Mouse (Mus musculus) testis, postnatal 14 days (tissue): ENCODE results near the gene Taar3.

ENCODE experiments used
- DNase-seq: peaks from one replicate; pipeline ENCODE4 v3.0.0; 2021; ENCODE audit warnings: low spot score

Gene Taar3

GRCm38 (mm10) chr10:23949508-23950005, at the start of gene Taar3:
Taar3 (plus strand) TSS chr10:23949558.
- DNase-seq = no peak

DNA sequence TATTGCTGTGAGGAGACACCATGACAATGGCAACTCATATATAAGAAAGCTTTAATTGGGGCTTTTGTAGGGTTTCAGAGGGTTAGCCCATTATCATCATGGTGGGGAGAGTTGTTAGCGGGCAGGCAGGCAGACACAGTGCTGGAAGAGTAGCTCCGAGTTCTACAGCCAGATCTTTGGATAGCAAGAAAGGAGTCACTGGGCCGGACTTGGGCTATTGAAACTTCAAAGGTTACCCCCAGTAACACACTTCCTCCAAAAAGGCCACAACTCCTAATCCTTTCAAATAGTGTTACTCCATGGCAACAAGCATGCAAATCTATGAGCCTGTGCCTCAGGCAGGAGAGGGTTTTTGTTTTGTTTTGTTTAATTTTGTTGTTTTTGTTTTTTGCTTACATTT, 48.2 kb upstream of the Taar3 start:
- no peak for DNase-seq

DNA sequence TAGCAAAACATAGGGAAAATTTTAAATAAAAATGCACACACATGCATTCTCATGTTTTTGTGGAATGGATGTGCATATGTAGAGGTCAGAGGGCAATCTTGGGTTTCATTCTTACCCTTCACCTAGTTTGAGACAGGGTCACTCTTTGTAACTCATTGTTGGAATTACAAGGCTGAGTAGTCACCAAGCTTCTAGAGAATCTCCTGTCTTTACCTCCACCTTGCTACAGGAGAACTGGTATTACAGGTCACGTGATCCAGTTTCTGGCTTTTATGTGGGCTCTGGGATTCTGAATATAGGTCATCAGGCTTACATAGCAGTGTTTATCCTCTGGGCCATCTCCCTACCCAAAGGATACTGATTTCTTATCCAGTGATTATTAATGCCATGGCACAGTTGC, 43.7 kb upstream of the Taar3 start:
- no peak for DNase-seq

DNA sequence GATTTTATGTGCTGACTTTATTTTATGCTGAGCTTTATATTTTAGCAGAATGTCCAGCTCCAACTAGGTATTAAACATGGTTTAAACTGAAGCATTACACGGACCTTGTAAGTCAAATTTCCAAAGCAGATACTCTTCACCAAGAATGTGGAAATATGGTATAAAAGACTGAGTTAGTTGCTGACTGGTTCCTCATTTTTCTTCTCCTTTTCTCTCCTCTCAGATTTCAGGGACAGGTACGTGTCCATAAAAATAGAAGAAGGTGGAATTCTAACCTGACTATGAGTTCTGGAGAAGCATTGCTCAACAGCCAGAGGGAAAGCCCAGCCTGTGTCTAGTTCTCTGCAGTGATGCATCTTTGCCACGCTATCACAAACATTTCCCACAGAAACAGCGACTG, 29.3 kb upstream of the Taar3 start, which contains the start of gene Taar1:
TSS of gene Taar1 (plus strand) at position 301 of the 400 bp plus-strand sequence.
- DNase-seq = no peak

DNA sequence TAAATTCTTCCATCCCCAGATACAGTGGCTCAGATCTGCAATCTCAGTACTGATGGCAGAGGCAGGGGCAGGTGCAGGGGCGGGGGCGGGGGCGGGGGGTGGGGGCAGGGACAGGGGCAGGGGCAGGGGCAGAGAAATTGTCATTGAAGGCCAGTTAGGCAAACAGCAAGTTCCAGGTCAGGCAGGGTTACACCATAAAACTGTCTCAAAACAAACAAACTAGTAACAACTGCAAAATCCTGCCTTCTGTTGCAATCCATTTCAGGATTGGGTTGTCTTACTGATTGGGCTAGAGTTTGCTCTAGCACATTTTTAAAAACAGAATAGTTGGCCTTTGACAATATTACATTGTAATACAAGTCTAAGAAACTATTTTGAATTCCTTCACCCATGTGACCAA, 26.9 kb upstream of the Taar3 start:
- DNase-seq = no peak

- DNase-seq = no peak
Observed at GRCm38 (mm10) chr10:23923941-23924340, 25.4 kb upstream of the Taar3 start.

DNA sequence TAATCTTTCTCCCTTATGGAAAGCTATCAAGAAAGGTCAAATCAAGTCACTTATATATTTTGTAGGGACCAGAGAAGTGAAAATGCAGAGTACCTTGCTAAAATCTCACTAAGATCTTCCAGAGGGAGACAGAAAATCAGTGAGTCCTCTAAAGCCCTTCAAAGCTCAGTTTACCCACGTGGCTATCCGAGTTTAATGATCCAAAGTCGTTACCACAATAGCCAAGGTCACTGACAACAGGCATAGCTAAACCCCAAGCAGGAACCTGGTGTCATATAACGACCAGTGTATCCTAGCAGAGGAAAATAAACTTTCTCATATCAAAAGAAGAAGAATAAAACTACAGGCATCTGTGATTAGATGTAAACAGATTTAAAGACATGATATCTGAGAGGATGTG, 11.7 kb upstream of the Taar3 start:
- no peak for DNase-seq

- DNase-seq = no peak
Observed at GRCm38 (mm10) chr10:23938312-23938711, 11.0 kb upstream of the Taar3 start, which contains the start of gene Taar2. Taar2 (plus strand) TSS chr10:23938572.

GRCm38 (mm10) chr10:23942465-23942864, 6.9 kb upstream of the Taar3 start:
- peak; percentile 22 for DNase-seq

DNA sequence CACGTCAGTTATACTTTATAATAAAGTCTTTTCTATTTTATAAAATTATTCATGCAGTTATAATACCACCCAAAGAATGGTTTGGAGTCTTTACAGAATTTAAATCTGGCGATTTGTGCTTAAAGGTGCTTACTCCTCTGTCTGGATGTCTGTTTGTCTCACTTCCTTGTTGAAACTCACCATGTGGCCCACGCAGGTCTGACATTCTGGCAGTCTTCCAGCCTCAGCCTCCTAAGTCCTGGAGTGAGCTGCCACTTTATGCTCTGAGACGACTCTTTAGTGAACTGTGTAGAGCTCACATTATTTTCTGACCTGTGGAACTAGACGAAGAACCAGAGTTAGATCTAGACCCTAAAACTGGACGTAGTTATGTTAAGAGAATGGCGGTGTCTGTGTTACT, 1.3 kb upstream of the Taar3 start:
- DNase-seq = no peak

DNA sequence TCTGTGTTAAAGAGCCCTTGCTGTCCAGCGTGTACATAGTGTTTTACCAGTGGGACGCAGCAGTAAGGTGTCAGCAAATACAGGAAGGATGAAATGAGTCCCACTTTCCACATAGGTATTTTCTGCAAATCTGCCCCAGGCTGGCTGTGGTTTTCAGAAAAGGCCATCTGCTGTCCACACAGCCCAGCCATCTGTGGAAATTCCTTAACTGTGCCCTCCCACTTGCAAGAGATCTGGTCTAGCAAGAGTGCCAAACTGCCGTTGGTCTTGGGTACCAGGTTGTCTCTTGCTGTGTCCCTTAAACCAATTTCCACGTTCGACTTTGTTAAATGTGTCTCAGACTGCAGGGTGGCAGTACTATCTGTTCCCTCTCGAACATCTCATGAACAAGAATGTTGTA, 2.4 kb downstream of the Taar3 start:
- no peak for DNase-seq

DNA sequence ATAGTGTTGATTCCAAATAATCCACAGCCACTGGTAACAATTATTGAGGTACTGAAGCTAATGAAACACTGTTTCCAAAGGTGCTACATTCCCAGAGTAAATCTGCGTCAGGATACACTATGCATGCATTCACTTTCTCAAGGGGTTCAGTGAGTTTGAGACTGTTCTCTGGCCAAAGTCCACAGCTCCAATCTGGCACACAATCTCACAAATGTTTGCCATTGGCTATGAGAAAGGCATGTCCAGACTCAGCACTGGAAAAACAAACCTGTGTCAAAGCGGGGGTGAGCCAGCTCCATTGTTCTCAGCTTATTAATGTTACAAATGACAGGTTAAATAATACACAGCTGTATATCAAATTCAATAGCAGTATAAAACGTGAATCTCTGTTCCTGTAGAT, 9.7 kb downstream of the Taar3 start:
- no peak for DNase-seq

GRCm38 (mm10) chr10:23960444-23960915, 11.1 kb downstream of the Taar3 start, which contains the start of gene Taar4:
Taar4 (plus strand) TSS chr10:23960494.
- DNase-seq = no peak

- no peak for DNase-seq
Observed at GRCm38 (mm10) chr10:23963444-23963843, 14.1 kb downstream of the Taar3 start.

- DNase-seq = no peak
Observed at GRCm38 (mm10) chr10:23964921-23965610, 15.7 kb downstream of the Taar3 start.

- no peak for DNase-seq
Observed at GRCm38 (mm10) chr10:23970656-23971165, 21.4 kb downstream of the Taar3 start, which contains the start of gene Taar5. Taar5 (plus strand) TSS chr10:23970706.

- DNase-seq = no peak
Observed at GRCm38 (mm10) chr10:23971256-23971655, 21.9 kb downstream of the Taar3 start.

DNA sequence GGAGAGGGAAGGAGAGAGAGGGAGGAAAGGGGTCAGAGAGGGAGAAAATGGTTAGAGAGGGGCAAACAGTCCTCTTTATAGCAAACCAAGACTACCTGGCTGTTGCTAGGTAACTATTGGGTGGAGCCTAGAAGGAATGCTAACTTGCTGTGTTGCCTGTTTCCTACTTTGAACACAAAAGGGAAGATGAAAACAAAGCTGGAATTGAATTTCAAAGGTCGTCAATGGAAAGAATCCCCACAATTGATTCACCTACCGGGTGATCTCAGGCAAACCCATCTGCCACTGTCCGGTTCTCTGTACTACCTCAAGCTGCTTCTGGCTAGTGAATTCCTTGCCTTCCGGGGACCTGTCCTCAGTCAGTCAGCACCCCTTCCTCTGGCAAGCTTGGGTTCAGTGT, 28.6 kb downstream of the Taar3 start:
- DNase-seq = no peak

- DNase-seq = peak; percentile 58
Observed at GRCm38 (mm10) chr10:23978901-23979705, 29.7 kb downstream of the Taar3 start.

- no peak for DNase-seq
Observed at GRCm38 (mm10) chr10:23985546-23985945, 36.2 kb downstream of the Taar3 start, which contains the start of gene Taar6. Taar6 (minus strand) TSS chr10:23985646.

DNA sequence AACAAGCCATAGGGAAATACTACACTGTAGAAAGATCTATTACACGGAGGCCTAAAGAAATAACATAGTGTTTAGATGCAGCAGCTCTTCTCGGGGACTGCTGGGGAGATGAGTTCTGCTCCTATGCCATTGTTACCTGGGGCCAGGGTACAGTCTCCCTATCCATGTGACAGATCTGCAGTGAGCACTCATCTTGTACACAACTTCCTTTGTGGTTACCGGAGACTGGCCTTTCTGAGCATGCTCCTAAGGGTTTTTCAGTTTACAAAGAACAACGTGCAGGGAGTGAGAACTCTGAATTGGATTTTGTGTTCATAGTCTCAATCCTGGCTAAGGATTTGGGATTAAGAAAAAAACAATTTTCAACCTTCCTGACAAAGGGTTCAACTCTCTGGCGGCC, 37.1 kb downstream of the Taar3 start:
- no peak for DNase-seq

DNA sequence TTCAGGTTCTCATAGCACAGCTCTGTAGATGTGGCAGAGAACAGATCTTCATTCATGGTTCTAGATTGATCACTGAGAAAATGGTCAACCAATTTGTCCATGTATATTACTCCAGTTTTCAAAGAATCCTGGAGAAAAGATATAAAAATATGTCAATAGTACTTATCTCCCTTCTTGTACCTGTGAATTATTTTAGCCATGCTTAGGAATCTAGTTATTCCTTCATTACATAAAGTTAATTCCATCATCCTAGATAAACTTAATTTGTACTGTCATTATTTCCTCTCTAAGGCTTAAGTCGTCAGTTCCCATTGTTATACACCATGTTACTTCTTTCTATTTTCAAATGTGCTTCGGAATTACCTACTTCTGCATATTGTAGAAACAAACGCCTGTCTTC, 44.0 kb downstream of the Taar3 start, which contains the start of gene Taar7a:
TSS of gene Taar7a (minus strand) at position 101 of the 400 bp plus-strand sequence.
- no peak for DNase-seq
